Comparison of ENCODE assay signal across 52 mouse cellular contexts in the genomic region with DNA sequence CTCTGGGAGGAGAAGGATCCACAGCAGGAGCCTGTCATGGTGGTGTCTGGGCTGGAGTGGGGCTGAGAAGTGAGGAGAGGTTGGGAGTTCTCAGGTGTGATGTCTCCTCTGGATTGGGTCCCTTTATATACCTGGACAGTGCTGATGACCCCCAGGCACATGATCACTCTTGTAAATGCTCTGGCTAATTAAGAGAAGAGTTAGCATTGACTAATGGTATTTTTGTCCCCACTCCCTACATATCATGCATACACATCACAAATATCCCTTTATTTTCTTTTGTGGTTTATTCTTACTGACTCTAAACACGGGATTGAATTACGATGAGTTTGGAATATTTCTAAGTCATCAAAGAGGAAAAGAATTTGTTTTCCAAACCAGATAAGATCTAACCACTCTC. TPM values are rescaled to one million over a fixed set of nuclear protein-coding genes. Genes with fewer than 3 reads are reported as not detected.
"Had no signal": no experiment of that assay in that cellular context is flagged by ENCODE, and none has a peak within 500 bp of the region (broad histone marks: within the 10 kb centered on the region; RNA-seq: fewer than 3 reads in every experiment).

A gene (minus strand): TSS at position 101 of the 400 bp plus-strand sequence.

- H3K27me3 ChIP-seq: heart, embryonic 12.5 days; heart, embryonic 13.5 days; heart, embryonic 15.5 days; hindbrain, embryonic 12.5 days; hindbrain, embryonic 13.5 days; hindbrain, embryonic 15.5 days; intestine, embryonic 15.5 days; kidney, embryonic 15.5 days had no signal

- ATAC-seq: hindbrain, embryonic 16.5 days; hindbrain, postnatal 0 days; inflammation-experienced regulatory T-cells, adult 6 months; intestine, embryonic 15.5 days; intestine, embryonic 16.5 days; intestine, postnatal 0 days had no signal

- DNase-seq: heart, postnatal 10 days; heart, postnatal 14 days; heart, postnatal 36 days; heart, postnatal 4 days; kidney, adult 11 months; kidney, adult 18-20 months; kidney, adult 2 months; kidney, adult 8-10 months; kidney, adult 9 months; kidney, postnatal 10 days; kidney, postnatal 14 days; kidney, postnatal 25 days; kidney, postnatal 36 days; kidney, postnatal 4 days; layer of hippocampus, adult 9-11 months; layer of hippocampus, postnatal 36 days had no signal

RNA-seq across cellular contexts. Expression of the gene that starts here (rescaled TPM):
- total RNA-seq: heart, postnatal 10 days; heart, postnatal 14 days; heart, postnatal 25 days; heart, postnatal 36 days; heart, postnatal 4 days; hematopoietic stem cell, adult 5-6 weeks; hindbrain, postnatal 0 days; layer of hippocampus, adult 18-20 months; layer of hippocampus, adult 2 months; layer of hippocampus, adult 8-10 months; layer of hippocampus, postnatal 10 days; layer of hippocampus, postnatal 14 days; layer of hippocampus, postnatal 25 days; layer of hippocampus, postnatal 36 days; left cerebral cortex, adult 18-20 months; left cerebral cortex, adult 2 months had no signal
- polyA plus RNA-seq: heart, embryonic 10.5 days; heart, embryonic 11.5 days; heart, embryonic 12.5 days; heart, embryonic 13.5 days; heart, embryonic 14.5 days; heart, embryonic 15.5 days; heart, embryonic 16.5 days; heart, postnatal 0 days; hindbrain, embryonic 10.5 days; hindbrain, embryonic 11.5 days; hindbrain, embryonic 12.5 days; hindbrain, embryonic 13.5 days; hindbrain, embryonic 14.5 days; hindbrain, embryonic 15.5 days; hindbrain, embryonic 16.5 days; hindbrain, postnatal 0 days; inflammation-experienced regulatory T-cells, adult 6 months; intestine, embryonic 14.5 days; intestine, embryonic 15.5 days; intestine, embryonic 16.5 days; intestine, postnatal 0 days; kidney, adult 2 months; kidney, embryonic 14.5 days; kidney, embryonic 15.5 days; kidney, embryonic 16.5 days; kidney, postnatal 0 days; large intestine, adult 2 months had no signal
